Mouse (Mus musculus) cerebellum, adult 2 months (tissue): ENCODE results near the gene Srbd1.

Experiments
- CTCF ChIP-seq: fragments of 200-500 bp; IDR thresholded peaks from 2 replicates; pipeline ENCODE4 v1.5.1; 2011; ENCODE audit warnings: low read depth, mild to moderate bottlenecking, control low read depth, low read length, moderate library complexity, borderline replicate concordance; ENCODE audit not compliant: insufficient read depth
- POLR2A ChIP-seq: fragments of 200-500 bp; IDR thresholded peaks from 2 replicates; pipeline ENCODE4 v1.6.1; 2011; ENCODE audit warnings: low read length, control low read depth, borderline replicate concordance; ENCODE audit not compliant: insufficient read depth

GRCm38 (mm10) chr17:86032113-86032714 lies 112.8 kb downstream of the Srbd1 start:
- TF ChIP-seq POLR2A: no peak
- no peak for TF ChIP-seq CTCF
